Mouse (Mus musculus) heart, postnatal 0 days (tissue): Measurements from ENCODE around the gene Men1. TPM values are rescaled to one million over a fixed set of nuclear protein-coding genes. Genes with fewer than 3 reads are reported as not detected.

ENCODE experiments used
- ATAC-seq: fragments of 200-750 bp; cut with Nextera tagmentation; 2 replicates; pipeline ENCODE4 v1.8.0; 2017; ENCODE audit warnings: low read depth, moderate number of reproducible peaks, moderate library complexity; ENCODE audit not compliant: insufficient read depth
- DNase-seq: peaks from one replicate; pipeline ENCODE4 v3.0.0-alpha.2; 2016; ENCODE audit warnings: low spot score
- H3K27ac ChIP-seq: fragments of 300-500 bp; sonication (generic); 2 replicates; pipeline ENCODE4 v1.5.1; 2014; ENCODE audit warnings: low read depth, mild to moderate bottlenecking
- H3K27me3 ChIP-seq: fragments of 300-500 bp; sonication (generic); 2 replicates; pipeline ENCODE4 v1.6.1; 2014; ENCODE audit warnings: low read length, mixed read lengths; ENCODE audit not compliant: control insufficient read depth, insufficient read depth
- H3K36me3 ChIP-seq: fragments of 300-500 bp; sonication (generic); replicated peaks from 2 replicates; pipeline ENCODE4 v1.6.1; 2014; ENCODE audit warnings: low read length, mixed read lengths; ENCODE audit not compliant: control insufficient read depth, insufficient read depth
- H3K4me1 ChIP-seq: fragments of 300-500 bp; sonication (generic); 2 replicates; pipeline ENCODE4 v1.6.1; 2014; ENCODE audit warnings: antibody characterized with exemption; ENCODE audit not compliant: control insufficient read depth, insufficient read depth
- H3K4me2 ChIP-seq: fragments of 300-500 bp; sonication (generic); 2 replicates; pipeline ENCODE4 v1.6.1; 2014; ENCODE audit warnings: low read depth, mild to moderate bottlenecking, low read length, moderate library complexity
- H3K4me3 ChIP-seq: fragments of 300-500 bp; sonication (generic); 2 replicates; pipeline ENCODE4 v1.5.1; 2014; ENCODE audit warnings: low read depth, low read length
- H3K9ac ChIP-seq: fragments of 300-500 bp; sonication (generic); replicated peaks from 2 replicates; pipeline ENCODE4 v1.6.1; 2014; ENCODE audit warnings: low read depth, low read length, mixed read lengths
- H3K9me3 ChIP-seq: fragments of 300-500 bp; sonication (generic); replicated peaks from 2 replicates; pipeline ENCODE4 v1.6.1; 2016; ENCODE audit warnings: low read length; ENCODE audit not compliant: control insufficient read depth
- CTCF ChIP-seq: IDR thresholded peaks from 2 replicates; pipeline ENCODE4 v1.5.1; 2016; ENCODE audit warnings: antibody characterized with exemption, control low read depth, low read depth
- EP300 ChIP-seq: IDR thresholded peaks from 2 replicates; pipeline ENCODE4 v1.6.1; 2016; ENCODE audit warnings: antibody characterized with exemption, low read depth
- WGBS: fragments of 180-500 bp; shearing (Covaris S2); extraction: QIAGEN DNeasy Blood & Tissue Kit; methylation state at CpG from one replicate; pipeline ENCODE4 v1.1.7; 2014; 5-methylcytosine and 5-hydroxymethylcytosine counted together
- polyA plus RNA-seq: library from polyadenylated mRNA; unstranded; fragments of >200 nt; fragmentation: Nextera tagmentation; extraction: Ambion mirVana; gene quantifications from 2 replicates; pipeline ENCODE4 v1.2.1, GENCODE M21; 2015
- total RNA-seq: library from RNA; depleted of rRNA; stranded (reverse); fragments of >200 nt; gene quantifications from 2 replicates; pipeline ENCODE4 v1.2.3, GENCODE M21; 2014; ENCODE audit warnings: low replicate concordance

The Men1 gene
- total and polyA plus RNA-seq, 2 experiments from 2014 or later = 20.3 to 46.5 TPM

DNA sequence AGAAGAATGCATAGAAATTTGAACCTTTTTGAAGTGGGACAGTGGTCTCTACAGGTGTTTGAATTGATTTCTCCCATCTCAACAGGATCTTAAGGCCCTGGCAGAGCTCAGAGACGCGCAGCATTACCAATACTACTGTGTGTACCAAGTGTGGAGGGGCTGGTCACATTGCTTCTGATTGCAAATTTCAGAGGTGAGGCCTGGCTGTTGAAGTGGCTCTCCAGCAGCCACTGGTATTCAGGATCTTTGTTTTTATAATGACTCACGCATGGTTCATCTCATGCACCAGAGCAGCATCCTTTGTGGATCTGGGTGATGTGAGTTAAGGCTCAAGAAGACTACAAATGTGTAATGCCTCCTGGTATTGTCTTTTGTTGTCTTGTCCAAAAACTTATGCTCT lies 37.7 kb downstream of the Men1 start:
- TF ChIP-seq EP300 (no peak), CTCF (no peak)
- no peak overlapping the region for H3K27ac ChIP-seq
- no peaks in the 10 kb centered on the region for H3K27me3 ChIP-seq
- 88% methylated on average over 3 of the region's 3 CpGs for WGBS
- no peak overlapping the region for H3K9ac ChIP-seq
- H3K9me3 ChIP-seq = no peaks in the 10 kb centered on the region
- 0 out of 2 replicates have a peak, but pooled peaks cover 7% of the 10 kb centered on the region for H3K4me1 ChIP-seq
- ATAC-seq (no peak), DNase-seq (no peak)
- H3K4me3 ChIP-seq = no peak overlapping the region
- H3K36me3 ChIP-seq = peaks cover 96% of the 10 kb centered on the region
- no peak overlapping the region for H3K4me2 ChIP-seq

DNA sequence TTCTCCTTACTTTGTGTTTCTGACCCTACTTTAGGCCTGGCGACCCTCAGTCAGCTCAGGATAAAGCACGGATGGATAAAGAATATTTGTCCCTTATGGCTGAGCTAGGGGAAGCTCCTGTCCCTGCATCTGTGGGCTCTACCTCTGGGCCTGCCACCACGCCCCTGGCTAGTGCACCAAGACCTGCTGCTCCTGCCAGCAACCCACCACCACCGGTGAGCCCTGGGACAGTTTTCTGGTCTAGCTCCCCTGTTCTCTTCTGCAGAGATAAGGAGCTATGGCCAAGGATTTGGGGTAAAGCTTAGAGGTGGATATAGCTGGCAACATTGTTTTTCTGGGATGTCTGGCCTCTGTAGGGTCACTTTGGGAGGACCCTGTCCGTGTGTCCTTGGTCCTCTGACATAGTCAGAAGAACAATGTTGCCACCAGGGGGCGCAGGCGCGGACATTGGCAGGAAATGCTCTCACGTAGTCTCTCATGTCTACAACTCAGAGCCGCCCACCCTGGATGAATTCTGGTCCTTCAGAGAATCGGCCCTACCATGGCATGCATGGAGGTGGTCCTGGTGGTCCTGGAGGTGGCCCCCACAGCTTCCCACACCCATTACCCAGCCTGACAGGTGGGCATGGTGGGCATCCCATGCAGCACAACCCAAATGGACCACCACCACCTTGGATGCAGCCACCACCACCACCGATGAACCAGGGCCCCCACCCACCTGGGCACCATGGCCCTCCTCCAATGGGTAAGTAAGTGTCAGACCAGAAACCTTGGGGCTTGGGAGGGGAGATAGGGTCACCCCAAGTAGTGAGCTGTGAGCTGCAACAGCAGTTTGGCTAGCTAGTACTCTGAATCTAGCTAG lies 39.0 kb downstream of the Men1 start:
- Histone ChIP-seq H3K36me3 (peaks cover 89% of the 10 kb centered on the region), H3K4me2 (no peak overlapping the region), H3K27me3 (no peaks in the 10 kb centered on the region), H3K4me1 (peaks cover 17% of the 10 kb centered on the region; the same call in 1 of the 2 replicates), H3K9me3 (no peaks in the 10 kb centered on the region), H3K9ac (no peak overlapping the region), H3K27ac (peak overlapping the region; percentile 59; the same call in 1 of the 2 replicates), H3K4me3 (no peak overlapping the region)
- 42% methylated on average over 12 of the region's 12 CpGs for WGBS
- TF ChIP-seq CTCF (peak; percentile 78), EP300 (no peak)
- peak; percentile 71 for DNase-seq
- peak; percentile 57 for ATAC-seq

DNA sequence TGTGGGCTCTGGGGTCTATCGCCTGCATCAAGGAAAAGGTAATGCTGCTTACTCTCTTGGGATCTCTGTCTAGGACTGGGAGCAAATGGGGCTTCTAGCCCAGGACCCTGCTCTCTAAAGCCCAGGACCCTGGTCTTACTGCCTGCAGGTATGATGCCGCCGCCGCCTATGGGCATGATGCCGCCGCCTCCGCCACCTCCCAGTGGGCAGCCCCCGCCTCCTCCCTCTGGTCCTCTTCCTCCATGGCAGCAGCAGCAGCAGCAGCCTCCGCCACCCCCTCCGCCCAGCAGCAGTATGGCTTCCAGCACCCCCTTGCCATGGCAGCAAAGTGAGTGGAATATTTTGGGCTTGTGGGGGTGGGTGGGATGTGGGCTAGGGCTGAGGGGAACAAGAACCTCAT lies 39.8 kb downstream of the Men1 start:
- no peak for ATAC-seq
- no peak overlapping the region for H3K4me2 ChIP-seq
- peaks cover 83% of the 10 kb centered on the region for H3K36me3 ChIP-seq
- no peaks in the 10 kb centered on the region for H3K27me3 ChIP-seq
- no peak overlapping the region for H3K27ac ChIP-seq
- TF ChIP-seq EP300 (no peak), CTCF (no peak)
- WGBS = 98% methylated on average over 10 of the region's 10 CpGs
- no peak overlapping the region for H3K4me3 ChIP-seq
- H3K9me3 ChIP-seq = no peaks in the 10 kb centered on the region
- peaks cover 17% of the 10 kb centered on the region; the same call in 1 of the 2 replicates for H3K4me1 ChIP-seq
- H3K9ac ChIP-seq = no peak overlapping the region
- DNase-seq = no peak

DNA sequence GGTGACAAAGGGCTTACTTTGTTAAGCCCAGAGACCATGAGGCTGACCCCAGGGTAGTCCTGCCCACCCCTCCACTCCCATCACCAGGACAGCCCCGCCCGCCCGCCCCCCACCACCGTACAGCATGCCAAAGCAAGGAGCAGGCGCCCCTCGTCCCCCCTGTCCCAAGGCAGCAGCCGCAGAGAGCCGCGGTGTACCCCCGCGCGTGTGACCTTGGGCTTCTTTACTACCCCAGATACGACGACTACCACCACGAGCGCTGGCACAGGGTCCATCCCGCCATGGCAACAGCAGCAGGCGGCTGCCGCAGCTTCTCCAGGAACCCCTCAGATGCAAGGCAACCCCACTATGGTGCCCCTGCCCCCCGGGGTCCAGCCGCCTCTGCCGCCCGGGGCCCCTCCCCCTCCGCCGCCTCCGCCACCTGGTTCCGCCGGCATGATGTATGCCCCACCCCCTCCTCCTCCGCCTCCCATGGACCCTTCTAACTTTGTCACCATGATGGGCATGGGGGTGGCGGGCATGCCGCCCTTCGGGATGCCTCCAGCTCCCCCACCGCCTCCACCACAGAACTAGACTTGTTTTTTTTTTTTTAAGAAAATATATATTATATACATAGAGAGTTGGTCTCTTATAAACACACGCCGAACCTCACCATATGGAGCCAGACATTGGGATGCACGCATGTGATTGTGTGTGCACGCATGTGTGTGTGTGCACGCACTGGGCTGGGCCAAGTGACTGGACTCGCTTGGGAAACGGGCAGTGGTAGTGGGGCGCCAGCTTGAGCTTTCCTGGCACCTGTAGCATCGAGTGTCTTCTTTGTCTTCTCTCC lies 40.9 kb downstream of the Men1 start:
- Histone ChIP-seq H3K4me3 (no peak overlapping the region), H3K27ac (no peak overlapping the region), H3K4me1 (peaks cover 17% of the 10 kb centered on the region; the same call in 1 of the 2 replicates), H3K9me3 (no peaks in the 10 kb centered on the region), H3K9ac (no peak overlapping the region), H3K4me2 (no peak overlapping the region), H3K36me3 (peaks cover 73% of the 10 kb centered on the region), H3K27me3 (no peaks in the 10 kb centered on the region)
- TF ChIP-seq EP300 (no peak), CTCF (no peak)
- 93% methylated on average over 35 of the region's 42 CpGs for WGBS
- DNase-seq (no peak), ATAC-seq (no peak)

DNA sequence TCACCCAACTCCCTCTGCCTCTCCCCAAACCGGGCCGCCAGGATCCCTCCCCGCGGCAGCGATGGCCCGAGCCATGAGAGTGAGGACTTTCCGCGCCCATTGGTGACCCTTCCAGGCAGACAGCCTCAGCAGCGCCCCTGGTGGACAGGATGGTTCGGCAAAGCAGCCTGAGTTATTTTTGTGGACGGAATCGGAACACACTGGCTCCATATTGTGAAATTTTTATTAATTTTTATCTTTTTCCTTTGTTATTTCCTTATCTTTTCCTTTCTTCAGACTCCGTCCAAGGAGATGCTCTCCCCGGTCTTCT lies 41.4 kb downstream of the Men1 start:
- Histone ChIP-seq H3K9ac (no peak overlapping the region), H3K27me3 (no peaks in the 10 kb centered on the region), H3K36me3 (peaks cover 68% of the 10 kb centered on the region), H3K27ac (no peak overlapping the region), H3K4me2 (no peak overlapping the region), H3K9me3 (no peaks in the 10 kb centered on the region), H3K4me3 (no peak overlapping the region), H3K4me1 (peaks cover 17% of the 10 kb centered on the region; the same call in 1 of the 2 replicates)
- DNase-seq (no peak), ATAC-seq (no peak)
- 71% methylated on average over 14 of the region's 14 CpGs for WGBS
- peak; percentile 66 for TF ChIP-seq CTCF
- TF ChIP-seq EP300 = no peak
